Mouse (Mus musculus) lung, adult 2 months (tissue): ENCODE data around the gene Ptpn14.

Experiments
- CTCF ChIP-seq: fragments of 200-500 bp; IDR thresholded peaks from 2 replicates; pipeline ENCODE4 v1.5.1; 2011; ENCODE audit warnings: mild to moderate bottlenecking, low read length, control low read depth; ENCODE audit not compliant: insufficient read depth
- POLR2A ChIP-seq: fragments of 200-500 bp; IDR thresholded peaks from 2 replicates; pipeline ENCODE4 v1.6.1; 2011; ENCODE audit warnings: low read depth, mild to moderate bottlenecking, control low read depth, low read length, borderline replicate concordance; ENCODE audit errors: extremely low read depth

DNA sequence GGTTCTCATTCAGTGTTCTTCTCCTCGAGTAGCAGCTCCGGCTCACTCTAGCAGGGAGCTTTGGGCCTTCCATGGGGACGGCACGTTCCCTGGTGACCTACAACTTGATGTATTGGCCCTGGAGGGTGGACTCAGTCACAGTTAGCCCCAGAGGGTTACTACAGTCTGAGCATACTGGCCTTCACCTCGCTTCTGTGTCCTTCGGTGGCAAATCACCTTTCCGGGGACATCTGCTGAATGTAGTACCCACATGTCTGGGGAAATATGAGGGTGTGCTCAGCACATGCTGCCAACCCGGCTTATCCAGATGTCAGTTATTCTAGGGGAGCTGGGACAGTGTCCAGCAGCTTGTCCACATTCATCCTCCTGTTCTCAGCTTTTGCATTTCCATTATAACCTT is 145.5 kb downstream of the Ptpn14 start:
- TF ChIP-seq CTCF (no peak), POLR2A (no peak)
